ENCODE assay signal across 18 mouse cellular contexts in genomic region chr14:58046639-58047284, GRCm38 (mm10). TPM values are rescaled to one million over a fixed set of nuclear protein-coding genes. Genes with fewer than 3 reads are reported as not detected.
"Had no signal": no experiment of that assay in that cellular context is flagged by ENCODE, and none has a peak within 500 bp of the region (broad histone marks: within the 10 kb centered on the region; RNA-seq: fewer than 3 reads in every experiment).

No protein-coding gene starts in this region.

- H3K4me3 ChIP-seq: hindbrain, embryonic 15.5 days; limb, embryonic 13.5 days; liver, embryonic 12.5 days; midbrain, embryonic 10.5 days; myocyte; neural tube, embryonic 15.5 days had no signal

- H3K36me3 ChIP-seq: hindbrain, embryonic 15.5 days; limb, embryonic 13.5 days; liver, embryonic 12.5 days; midbrain, embryonic 10.5 days; neural tube, embryonic 15.5 days had no signal

- H3K27ac ChIP-seq: hindbrain, embryonic 15.5 days; limb, embryonic 13.5 days; liver, embryonic 12.5 days; midbrain, embryonic 10.5 days; neural tube, embryonic 15.5 days had no signal

- H3K4me1 ChIP-seq: hindbrain, embryonic 15.5 days; limb, embryonic 13.5 days; liver, embryonic 12.5 days; midbrain, embryonic 10.5 days; neural tube, embryonic 15.5 days had no signal

- H3K27me3 ChIP-seq: hindbrain, embryonic 15.5 days; limb, embryonic 13.5 days; liver, embryonic 12.5 days; neural tube, embryonic 15.5 days had no signal

- H3K9me3 ChIP-seq: hindbrain, embryonic 15.5 days; limb, embryonic 13.5 days; liver, embryonic 12.5 days; midbrain, embryonic 10.5 days; neural tube, embryonic 15.5 days had no signal

- H3K4me2 ChIP-seq: hindbrain, embryonic 15.5 days; limb, embryonic 13.5 days; liver, embryonic 12.5 days; lung, embryonic 14.5 days; neural tube, embryonic 15.5 days had no signal

- DNase-seq: layer of hippocampus, adult 9-11 months; layer of hippocampus, postnatal 36 days; left cerebral cortex, postnatal 4 days; lung, embryonic 14.5 days; lung, postnatal 10 days; lung, postnatal 4 days; midbrain, embryonic 14.5 days; right cerebral cortex, adult 18-20 months; right cerebral cortex, postnatal 25 days; thymus, postnatal 36 days had no signal

- H3K9ac ChIP-seq: hindbrain, embryonic 15.5 days; limb, embryonic 13.5 days; liver, embryonic 12.5 days; lung, embryonic 14.5 days; neural tube, embryonic 15.5 days had no signal

- ATAC-seq: inflammation-experienced regulatory T-cells, adult 6 months; liver, embryonic 12.5 days had no signal

RNA-seq across cellular contexts. Expression of gene Fgf9, which starts 23.6 kb away (rescaled TPM):
- total RNA-seq: megakaryocyte, adult 5-6 weeks had no signal
- polyA plus RNA-seq: inflammation-experienced regulatory T-cells, adult 6 months had no signal
